Mouse (Mus musculus): ENCODE measurements around the gene Urm1. TPM values are rescaled to one million over a fixed set of nuclear protein-coding genes. Genes with fewer than 3 reads are reported as not detected.
"Not testable (repeated sequence)": the region's sequence is repeated elsewhere in the genome, so short reads cannot be mapped to it uniquely, and the experiment has no call there.

The Urm1 gene
- polyA plus RNA-seq (2014; fragmentation: Nextera tagmentation; extraction: Ambion mirVana), result 17.6 and 18.4 TPM in 2 replicates

- ATAC-seq (replicated peaks; ENCODE audit: insufficient number of reproducible peaks, low FRiP score, low TSS enrichment, low read depth) (peak; percentile 84), DNase-seq (ENCODE audit: low spot score) (peak; percentile 89)
- H3K4me2 ChIP-seq (ENCODE audit: low read depth, low read length), result peak within 1 kb of the TSS; percentile 58
- no peaks in the 10 kb centered on the region for H3K4me1 ChIP-seq (ENCODE audit: control insufficient read depth, insufficient read depth, low read length)
- under 1% methylated on average over 35 of the region's 35 CpGs for WGBS
- H3K27ac ChIP-seq (replicated peaks; ENCODE audit: low read depth, low read length), result peak within 1 kb of the TSS; percentile 94
- peaks cover 2% of the 10 kb centered on the region; the same call in 1 of the 2 replicates for H3K36me3 ChIP-seq (replicated peaks; ENCODE audit: control insufficient read depth, insufficient read depth, low read depth, low read length)
- H3K9ac ChIP-seq (replicated peaks; ENCODE audit: low read length), result peak within 1 kb of the TSS; percentile 73
- no peaks in the 10 kb centered on the region for H3K27me3 ChIP-seq (ENCODE audit: control insufficient read depth, insufficient read depth, low read length)
- H3K9me3 ChIP-seq (replicated peaks; ENCODE audit: control insufficient read depth, low read length), result no peaks in the 10 kb centered on the region
- peak within 1 kb of the TSS; percentile 33 for H3K4me3 ChIP-seq (ENCODE audit: low read depth, low read length)
Measured at GRCm38 (mm10) chr2:29820025-29820817, at the start of gene Urm1. TSS of gene Urm1 (plus strand) at chr2:29820075.

GRCm38 (mm10) chr2:29770162-29770561 is 49.7 kb upstream of the Urm1 start:
- no peak overlapping the region for H3K9ac ChIP-seq (replicated peaks; ENCODE audit: low read length)
- no peak for ATAC-seq (replicated peaks; ENCODE audit: insufficient number of reproducible peaks, low FRiP score, low TSS enrichment, low read depth)

DNA sequence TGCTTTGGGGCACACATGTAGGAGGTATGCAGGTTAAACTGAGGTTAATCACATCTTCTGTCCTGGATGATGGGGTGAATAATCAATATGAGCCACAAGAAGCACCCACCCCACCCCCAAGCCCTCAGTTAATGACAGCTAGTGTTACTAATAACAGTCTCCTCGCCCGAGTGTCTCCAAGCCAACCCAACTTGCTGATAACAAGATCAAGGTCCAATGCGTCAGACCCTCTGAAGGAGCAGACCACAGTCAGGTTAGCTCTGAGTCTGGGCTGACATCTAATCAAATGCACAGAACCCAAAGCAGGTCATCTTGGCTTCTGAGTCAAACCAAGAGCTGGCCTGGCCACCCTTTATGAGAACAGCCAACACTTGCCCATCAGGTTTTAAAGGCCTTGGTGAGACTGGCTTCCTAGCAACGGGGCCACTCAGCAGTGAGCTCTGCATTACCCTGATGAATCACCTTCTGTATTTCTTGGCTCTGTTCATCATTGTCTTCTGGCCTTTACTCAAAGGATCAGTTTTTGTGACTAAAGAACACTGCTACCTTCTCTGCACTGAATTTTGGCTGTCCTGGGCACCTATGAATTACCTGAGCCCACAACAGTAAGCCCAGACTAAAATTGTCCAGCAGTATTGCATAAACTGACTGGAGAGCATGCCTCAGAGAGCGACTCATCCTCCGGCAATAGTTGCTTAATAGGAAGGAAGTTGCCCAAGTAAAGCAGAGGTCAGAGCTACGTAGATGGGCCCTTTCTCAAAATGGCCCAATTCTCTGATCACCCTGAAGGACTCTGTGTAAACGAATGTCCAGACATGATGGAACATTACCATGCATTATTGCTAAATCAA is 48.0 kb upstream of the Urm1 start:
- DNase-seq (ENCODE audit: low spot score) (no peak), ATAC-seq (replicated peaks; ENCODE audit: insufficient number of reproducible peaks, low FRiP score, low TSS enrichment, low read depth) (no peak)
- H3K4me2 ChIP-seq (ENCODE audit: low read depth, low read length), result no peak overlapping the region
- no peak overlapping the region for H3K27ac ChIP-seq (replicated peaks; ENCODE audit: low read depth, low read length)
- 91% methylated on average over 8 of the region's 8 CpGs for WGBS
- H3K36me3 ChIP-seq (replicated peaks; ENCODE audit: control insufficient read depth, insufficient read depth, low read depth, low read length), result peaks cover 3% of the 10 kb centered on the region
- H3K27me3 ChIP-seq (ENCODE audit: control insufficient read depth, insufficient read depth, low read length), result no peaks in the 10 kb centered on the region
- H3K9me3 ChIP-seq (replicated peaks; ENCODE audit: control insufficient read depth, low read length), result no peaks in the 10 kb centered on the region
- H3K9ac ChIP-seq (replicated peaks; ENCODE audit: low read length), result no peak overlapping the region
- no peaks in the 10 kb centered on the region for H3K4me1 ChIP-seq (ENCODE audit: control insufficient read depth, insufficient read depth, low read length)
- H3K4me3 ChIP-seq (ENCODE audit: low read depth, low read length), result no peak overlapping the region

More at GRCm38 (mm10) chr2:29770162-29770561, 49.7 kb upstream of the Urm1 start:
- H3K27ac ChIP-seq (replicated peaks; ENCODE audit: low read depth, low read length), result no peak overlapping the region
- no peaks in the 10 kb centered on the region for H3K27me3 ChIP-seq (ENCODE audit: control insufficient read depth, insufficient read depth, low read length)
- no peaks in the 10 kb centered on the region for H3K4me1 ChIP-seq (ENCODE audit: control insufficient read depth, insufficient read depth, low read length)
- no peaks in the 10 kb centered on the region for H3K9me3 ChIP-seq (replicated peaks; ENCODE audit: control insufficient read depth, low read length)
- no peak overlapping the region for H3K4me2 ChIP-seq (ENCODE audit: low read depth, low read length)
- H3K36me3 ChIP-seq (replicated peaks; ENCODE audit: control insufficient read depth, insufficient read depth, low read depth, low read length), result peaks cover 3% of the 10 kb centered on the region
- H3K4me3 ChIP-seq (ENCODE audit: low read depth, low read length), result no peak overlapping the region
- no peak for DNase-seq (ENCODE audit: low spot score)

GRCm38 (mm10) chr2:29773323-29773722 is 46.6 kb upstream of the Urm1 start:
- WGBS, result 97% methylated on average over 4 of the region's 4 CpGs
- no peaks in the 10 kb centered on the region for H3K4me1 ChIP-seq (ENCODE audit: control insufficient read depth, insufficient read depth, low read length)
- no peak overlapping the region for H3K4me2 ChIP-seq (ENCODE audit: low read depth, low read length)
- no peaks in the 10 kb centered on the region for H3K27me3 ChIP-seq (ENCODE audit: control insufficient read depth, insufficient read depth, low read length)
- no peak overlapping the region for H3K4me3 ChIP-seq (ENCODE audit: low read depth, low read length)
- no peak for ATAC-seq (replicated peaks; ENCODE audit: insufficient number of reproducible peaks, low FRiP score, low TSS enrichment, low read depth)
- no peak overlapping the region for H3K27ac ChIP-seq (replicated peaks; ENCODE audit: low read depth, low read length)
- peaks cover 8% of the 10 kb centered on the region for H3K36me3 ChIP-seq (replicated peaks; ENCODE audit: control insufficient read depth, insufficient read depth, low read depth, low read length)
- DNase-seq (ENCODE audit: low spot score), result no peak
- no peak overlapping the region for H3K9ac ChIP-seq (replicated peaks; ENCODE audit: low read length)
- no peaks in the 10 kb centered on the region for H3K9me3 ChIP-seq (replicated peaks; ENCODE audit: control insufficient read depth, low read length)

GRCm38 (mm10) chr2:29781256-29781655 is 38.6 kb upstream of the Urm1 start:
- H3K27ac ChIP-seq (replicated peaks; ENCODE audit: low read depth, low read length); H3K4me2 ChIP-seq (ENCODE audit: low read depth, low read length); H3K4me1 ChIP-seq (ENCODE audit: control insufficient read depth, insufficient read depth, low read length); H3K9me3 ChIP-seq (replicated peaks; ENCODE audit: control insufficient read depth, low read length); H3K4me3 ChIP-seq (ENCODE audit: low read depth, low read length); H3K27me3 ChIP-seq (ENCODE audit: control insufficient read depth, insufficient read depth, low read length); H3K9ac ChIP-seq (replicated peaks; ENCODE audit: low read length); ATAC-seq (replicated peaks; ENCODE audit: insufficient number of reproducible peaks, low FRiP score, low TSS enrichment, low read depth); DNase-seq (ENCODE audit: low spot score): not testable (repeated sequence)
- 94% methylated on average over 2 of the region's 2 CpGs for WGBS
- peaks cover 36% of the 10 kb centered on the region for H3K36me3 ChIP-seq (replicated peaks; ENCODE audit: control insufficient read depth, insufficient read depth, low read depth, low read length)

- no peaks in the 10 kb centered on the region for H3K9me3 ChIP-seq (replicated peaks; ENCODE audit: control insufficient read depth, low read length)
- H3K27ac ChIP-seq (replicated peaks; ENCODE audit: low read depth, low read length), result no peak overlapping the region
- H3K4me1 ChIP-seq (ENCODE audit: control insufficient read depth, insufficient read depth, low read length), result no peaks in the 10 kb centered on the region; the same call in 1 of the 2 replicates
- WGBS, result 68% methylated on average over 4 of the region's 4 CpGs
- no peak overlapping the region for H3K4me2 ChIP-seq (ENCODE audit: low read depth, low read length)
- DNase-seq (ENCODE audit: low spot score) (no peak), ATAC-seq (replicated peaks; ENCODE audit: insufficient number of reproducible peaks, low FRiP score, low TSS enrichment, low read depth) (no peak)
- H3K36me3 ChIP-seq (replicated peaks; ENCODE audit: control insufficient read depth, insufficient read depth, low read depth, low read length), result peaks cover 26% of the 10 kb centered on the region
- no peak overlapping the region for H3K4me3 ChIP-seq (ENCODE audit: low read depth, low read length)
- no peaks in the 10 kb centered on the region for H3K27me3 ChIP-seq (ENCODE audit: control insufficient read depth, insufficient read depth, low read length)
- no peak overlapping the region for H3K9ac ChIP-seq (replicated peaks; ENCODE audit: low read length)
Measured at GRCm38 (mm10) chr2:29784290-29784689, 35.6 kb upstream of the Urm1 start.

DNA sequence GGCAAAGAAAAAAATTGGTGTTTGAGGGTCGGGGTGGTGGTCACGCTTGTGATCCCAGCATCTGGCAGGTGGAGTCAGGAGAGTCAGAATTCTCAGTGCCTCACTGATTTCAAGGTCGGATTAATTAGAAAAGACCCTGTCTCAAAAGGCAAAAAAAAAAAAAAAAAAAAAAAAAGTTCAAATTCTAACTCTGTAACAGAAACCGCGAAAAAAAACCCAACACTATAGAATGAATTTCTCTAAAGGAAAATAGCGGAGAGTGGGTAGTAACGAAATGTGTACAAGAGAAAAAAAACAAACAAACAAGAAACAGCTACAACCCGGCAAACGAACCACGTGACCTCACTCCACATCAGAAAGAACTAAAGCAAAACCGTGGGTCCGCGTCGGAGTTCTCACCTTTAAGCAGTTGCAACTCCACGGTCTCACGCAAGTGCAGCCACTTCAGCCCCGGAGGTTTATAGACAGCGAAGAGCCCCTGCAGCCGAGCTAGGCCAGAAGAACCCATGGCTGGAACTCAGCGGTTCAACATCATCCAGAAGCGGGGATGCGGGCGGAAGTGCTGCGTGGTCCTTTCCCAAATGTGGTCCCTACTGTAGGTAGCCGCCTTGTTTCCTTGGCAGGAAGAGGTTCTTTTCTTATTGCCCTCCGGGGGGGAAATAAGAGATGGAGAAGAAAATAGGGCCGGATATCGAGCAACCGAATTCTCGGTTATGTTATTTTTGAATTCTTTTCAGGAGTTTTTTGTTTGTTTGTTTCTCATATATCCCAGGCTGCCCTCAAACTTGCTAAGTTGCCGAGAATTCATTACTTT is 32.6 kb upstream of the Urm1 start, which contains the start of gene Coq4:
Coq4 (plus strand) TSS at position 390 of the 814 bp plus-strand sequence.
- ATAC-seq (replicated peaks; ENCODE audit: insufficient number of reproducible peaks, low FRiP score, low TSS enrichment, low read depth), result peak; percentile 77
- Histone ChIP-seq H3K4me1 (ENCODE audit: control insufficient read depth, insufficient read depth, low read length) (no peaks in the 10 kb centered on the region; the same call in 1 of the 2 replicates), H3K4me3 (ENCODE audit: low read depth, low read length) (peak within 1 kb of the TSS; percentile 84), H3K36me3 (replicated peaks; ENCODE audit: control insufficient read depth, insufficient read depth, low read depth, low read length) (peaks cover 15% of the 10 kb centered on the region), H3K9me3 (replicated peaks; ENCODE audit: control insufficient read depth, low read length) (no peaks in the 10 kb centered on the region), H3K27me3 (ENCODE audit: control insufficient read depth, insufficient read depth, low read length) (no peaks in the 10 kb centered on the region), H3K27ac (replicated peaks; ENCODE audit: low read depth, low read length) (0 out of 2 replicates have a peak within 1 kb of the TSS, but pooled peaks have one; percentile 8), H3K4me2 (ENCODE audit: low read depth, low read length) (peak within 1 kb of the TSS; percentile 75), H3K9ac (replicated peaks; ENCODE audit: low read length) (peak within 1 kb of the TSS; percentile 81)
- WGBS, result 2% methylated on average over 31 of the region's 31 CpGs
- DNase-seq (ENCODE audit: low spot score), result peak; percentile 97
